Mouse (Mus musculus): ENCODE measurements at regions not wholly inside any gene's neighbourhood (a gene's known extent, or its start where the extent isn't known, plus 50 kb on each side); places are given as distances from the start of the nearest gene placed in this dataset.

GRCm38 (mm10) chr17:15242976-15243635 lies 133.6 kb downstream of the Dll1 start:
- TF ChIP-seq POLR2A (IDR thresholded peaks at IDR 0.05; ENCODE audit: low read depth, low read length) (no peak), CTCF (conservative IDR thresholded peaks at IDR 0.05; ENCODE audit: insufficient read depth, insufficient read length, low read depth, low read length) (no peak)

All from kidney, adult 2 months (tissue).